Mouse (Mus musculus) lung, postnatal 4 days (tissue): Measurements from ENCODE around the gene Zdhhc17.
A peak's percentile ranks its signal among the peaks of the same experiment; 100 is the strongest.

Experiments used
- DNase-seq, 2 experiments: peaks; one replicate each; pipeline ENCODE4 v3.0.0; 2021

The Zdhhc17 gene

DNA sequence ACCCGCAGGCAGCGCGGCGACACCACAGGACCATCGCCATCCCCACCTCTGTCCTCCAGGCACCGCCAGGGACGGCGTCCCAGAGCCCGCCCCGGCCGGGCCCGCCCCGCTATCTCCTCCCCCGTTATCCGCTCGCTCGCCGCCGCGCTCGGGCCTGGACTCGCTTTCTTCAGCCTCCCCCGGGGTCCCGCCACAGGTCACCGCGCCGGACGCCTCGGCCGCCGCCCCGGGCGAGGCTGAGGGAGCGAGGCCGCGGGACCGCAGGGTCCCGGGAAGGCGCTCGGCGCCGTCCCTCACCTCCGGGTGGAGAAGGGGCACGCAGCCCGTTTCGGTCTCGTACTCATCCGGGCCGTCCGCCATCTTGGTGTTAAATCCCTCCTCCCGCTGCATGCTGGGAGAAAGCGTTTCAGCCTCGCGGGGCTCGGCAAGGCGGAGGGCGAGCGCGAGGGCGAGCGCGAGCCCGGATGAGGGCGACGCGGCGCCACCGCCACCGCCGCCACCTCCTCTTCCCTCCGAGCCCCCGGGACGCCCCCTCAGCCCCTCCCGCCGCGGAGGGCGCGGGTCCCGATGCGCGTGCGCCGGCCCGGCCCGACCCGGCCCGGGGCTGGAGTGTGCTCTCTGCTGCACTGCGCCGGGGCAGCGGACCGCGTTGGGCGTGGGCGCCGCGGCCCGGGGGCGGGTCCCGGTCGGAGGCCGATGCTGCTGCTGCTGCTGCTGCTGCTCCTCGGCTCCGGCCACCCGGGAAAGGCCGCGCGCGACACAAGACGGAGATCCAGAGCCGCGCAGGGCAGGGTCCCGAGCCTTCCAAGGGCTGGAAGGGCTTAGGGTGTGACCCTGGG, at the start of gene Zdhhc17:
Zdhhc17 (minus strand) TSS at position 500 of the 839 bp plus-strand sequence.
- DNase-seq = peak; percentile 91

DNA sequence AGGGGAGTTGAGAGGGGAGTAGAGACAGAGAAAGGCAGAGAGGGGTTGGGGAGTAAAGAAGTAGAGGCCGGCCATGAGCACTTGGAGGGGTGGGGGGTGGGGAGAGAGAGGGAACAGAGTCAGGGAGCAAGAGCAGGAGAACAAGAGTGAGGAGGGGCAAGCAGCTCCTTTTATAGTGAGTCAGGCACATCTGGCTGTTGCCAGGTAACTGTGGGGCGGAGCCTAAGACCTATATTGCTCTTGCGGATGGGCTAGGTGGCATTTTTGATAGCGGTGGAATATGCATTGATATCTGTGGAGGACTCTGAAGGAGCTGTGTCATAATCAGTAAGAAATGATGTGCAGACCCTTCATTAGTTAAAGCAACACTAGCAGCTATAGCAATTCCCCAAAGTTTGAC, 45.8 kb upstream of the Zdhhc17 start:
- DNase-seq = no peak

DNA sequence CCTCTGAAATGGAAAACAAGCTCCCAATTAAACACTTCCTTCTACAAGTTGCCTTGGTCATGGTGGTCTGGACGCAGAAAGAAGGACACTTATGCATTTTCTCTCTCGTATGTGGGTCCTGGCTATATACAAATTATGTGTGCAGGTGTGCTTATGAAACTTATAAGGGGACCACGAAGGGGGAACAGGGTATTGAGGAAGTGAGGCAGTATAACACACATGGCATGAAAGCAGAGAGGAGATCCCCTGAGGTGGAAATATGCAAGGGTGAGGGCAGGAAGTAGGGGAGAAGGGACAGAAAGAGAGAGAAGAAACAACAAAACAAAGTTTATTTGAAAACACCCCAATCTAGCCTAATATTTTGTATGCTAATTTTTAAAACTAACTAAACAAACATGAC, 41.7 kb upstream of the Zdhhc17 start:
- DNase-seq = no peak

DNA sequence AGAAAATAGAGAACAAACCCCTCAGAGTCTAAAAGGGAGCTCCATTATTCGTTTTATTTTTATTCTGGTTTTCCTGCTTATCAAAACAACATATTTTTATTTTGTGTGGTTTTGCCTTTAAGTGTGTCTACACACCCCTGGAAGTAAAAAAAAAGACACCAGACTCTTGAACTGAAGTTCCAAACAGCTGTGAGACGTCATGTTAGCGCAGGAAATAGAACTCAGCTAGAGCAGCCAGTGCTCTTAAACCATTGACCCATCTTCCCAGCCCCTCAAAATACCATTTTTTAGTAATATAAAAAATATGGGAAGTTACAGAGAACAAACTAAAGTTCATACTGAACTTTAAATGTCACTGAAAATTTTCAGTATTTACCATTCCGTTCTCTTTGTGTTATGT, 40.6 kb upstream of the Zdhhc17 start:
- DNase-seq = no peak

DNA sequence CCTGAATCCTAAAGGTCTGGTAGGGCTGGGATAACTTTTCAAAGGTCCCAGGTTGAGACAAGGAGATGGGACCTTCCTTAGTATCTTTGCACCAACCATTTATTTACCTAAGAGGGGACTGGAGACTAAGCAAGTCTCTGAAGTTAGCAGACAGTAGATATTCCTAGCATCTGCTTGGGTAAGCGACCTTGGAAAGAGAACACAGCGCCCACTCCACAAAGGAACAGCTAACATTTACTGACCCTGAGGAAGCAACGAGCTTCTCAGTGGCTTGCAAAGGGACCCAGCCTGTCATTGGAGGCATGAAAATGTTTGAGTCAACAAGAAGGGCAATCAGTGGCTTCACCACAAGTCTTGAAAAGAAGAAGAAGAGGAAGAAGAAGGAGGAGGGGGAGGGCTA, 40.1 kb upstream of the Zdhhc17 start:
- no peak for DNase-seq

DNA sequence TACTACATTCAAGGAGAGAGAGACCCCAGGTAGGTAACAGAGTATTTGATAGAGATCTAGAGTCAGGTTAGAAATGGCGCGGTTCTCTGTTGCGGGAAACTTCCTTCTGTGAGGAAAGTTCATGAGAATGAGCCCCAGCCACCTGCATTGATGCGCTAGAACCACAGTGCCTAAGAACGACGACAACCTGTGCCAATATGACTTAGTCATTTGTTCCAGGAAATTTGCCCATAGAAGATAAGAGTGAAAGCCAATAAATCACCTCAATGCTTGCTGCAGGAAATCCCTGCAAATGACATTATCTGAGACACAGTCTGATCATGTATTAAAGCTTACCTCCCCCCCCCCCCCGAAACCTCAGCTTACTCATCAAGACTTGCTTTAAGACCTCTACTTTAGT, 38.0 kb upstream of the Zdhhc17 start:
- no peak for DNase-seq

DNA sequence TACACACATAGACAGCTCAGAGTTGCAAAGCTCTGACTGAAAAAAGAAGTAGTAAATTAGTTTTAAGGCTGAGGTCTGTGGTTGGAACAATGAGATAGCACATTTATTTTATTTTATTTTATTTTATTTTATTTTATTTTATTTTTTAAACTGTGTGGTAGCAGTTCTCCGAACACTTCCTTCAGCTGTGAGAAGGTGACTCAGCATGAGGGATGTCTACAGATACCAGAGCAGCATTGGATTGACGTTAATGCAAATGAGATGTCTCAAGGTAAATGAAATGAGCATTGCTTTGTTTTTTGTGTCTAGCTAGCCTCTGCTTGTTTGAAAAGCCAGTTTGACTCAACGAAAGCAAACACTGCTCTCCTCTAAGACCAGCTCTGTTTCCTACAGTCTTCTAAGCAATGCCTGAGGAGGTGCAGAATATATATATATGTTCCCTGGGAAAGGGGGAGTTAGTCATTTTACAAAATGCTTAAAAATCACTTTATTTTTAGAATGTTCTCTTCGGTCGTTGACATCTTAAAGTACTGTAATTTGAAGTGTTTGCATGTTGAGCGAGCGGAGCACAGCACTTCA, 30.2 kb upstream of the Zdhhc17 start:
- no peak for DNase-seq

DNA sequence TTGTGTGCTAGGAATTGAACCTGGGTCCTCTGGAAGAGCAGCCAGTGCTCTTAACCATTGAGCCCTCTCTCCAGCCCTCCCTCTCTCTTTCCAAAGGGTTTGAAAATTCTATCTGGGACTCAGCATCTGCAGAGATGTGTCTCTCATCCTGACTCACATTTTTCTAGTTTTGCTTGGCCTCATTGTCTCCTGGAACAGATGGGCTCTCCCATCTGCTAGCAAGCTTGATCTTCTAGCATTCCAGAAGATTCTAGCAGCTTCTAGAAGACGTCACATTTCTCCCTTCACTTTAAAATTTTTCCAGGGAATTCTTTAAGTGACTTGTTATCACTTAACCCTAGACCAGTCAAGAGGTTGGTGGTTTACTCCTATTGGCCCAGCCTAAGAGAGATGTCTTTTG, 26.9 kb upstream of the Zdhhc17 start:
- no peak for DNase-seq

DNA sequence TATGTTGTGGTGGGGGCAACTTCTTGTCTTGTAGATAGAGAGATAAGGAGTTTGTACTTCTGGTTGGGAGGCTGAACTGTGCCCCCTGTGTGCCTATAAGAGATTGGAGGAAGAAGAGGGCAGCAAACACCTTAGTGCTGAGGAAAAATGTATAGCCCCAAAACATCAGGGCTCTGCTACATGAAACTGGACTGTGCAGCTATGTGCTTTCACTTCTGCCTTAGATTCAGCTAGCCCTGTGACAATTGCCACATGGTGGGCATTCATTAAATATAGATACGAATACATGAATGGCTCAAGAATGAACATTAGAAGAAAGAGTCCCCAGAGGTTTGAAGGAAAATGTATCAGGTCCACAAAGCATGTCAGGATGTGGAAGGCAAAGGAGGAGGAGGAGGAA, 25.2 kb upstream of the Zdhhc17 start:
- no peak for DNase-seq

DNA sequence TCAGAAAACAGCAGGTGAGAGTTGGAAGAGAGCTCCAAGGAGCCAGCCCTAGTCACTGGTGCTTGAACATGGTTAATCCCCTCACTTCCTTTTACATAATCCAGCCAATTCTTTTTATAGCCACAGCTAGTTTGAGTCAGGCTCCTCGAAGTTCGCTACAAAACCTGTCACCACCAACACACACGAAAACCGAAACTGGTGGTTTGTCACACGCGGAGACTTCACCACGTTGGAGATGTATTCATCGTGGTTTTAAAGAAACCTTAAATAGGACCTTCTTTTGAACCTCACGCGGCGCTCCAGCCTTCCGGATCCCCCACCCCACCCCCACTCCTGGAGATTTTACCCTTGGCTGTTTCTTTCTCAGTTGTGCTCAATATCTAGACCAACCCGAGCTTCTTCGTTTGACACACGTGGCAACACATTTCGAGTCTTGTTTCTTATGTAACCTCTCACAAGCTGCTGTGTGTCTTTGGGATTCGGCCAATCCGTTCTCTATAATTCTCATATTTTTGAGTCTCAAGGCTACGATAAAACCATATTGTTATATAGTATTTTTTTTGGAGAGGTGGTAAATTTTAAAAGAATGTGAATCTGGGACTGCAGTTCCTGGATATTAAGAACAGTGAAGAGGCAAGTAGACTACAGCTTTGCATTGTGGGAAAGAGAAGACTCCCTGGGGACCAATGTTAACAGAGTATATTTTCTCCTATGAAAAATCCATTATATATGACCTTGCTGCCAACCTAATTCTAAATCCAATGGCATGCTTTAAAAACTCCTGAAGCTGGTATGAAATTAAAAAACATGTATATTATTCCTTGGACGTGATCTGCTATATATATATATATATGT, 21.8 kb upstream of the Zdhhc17 start:
- peak in 1 of 2 experiments; percentile 5 for DNase-seq

DNA sequence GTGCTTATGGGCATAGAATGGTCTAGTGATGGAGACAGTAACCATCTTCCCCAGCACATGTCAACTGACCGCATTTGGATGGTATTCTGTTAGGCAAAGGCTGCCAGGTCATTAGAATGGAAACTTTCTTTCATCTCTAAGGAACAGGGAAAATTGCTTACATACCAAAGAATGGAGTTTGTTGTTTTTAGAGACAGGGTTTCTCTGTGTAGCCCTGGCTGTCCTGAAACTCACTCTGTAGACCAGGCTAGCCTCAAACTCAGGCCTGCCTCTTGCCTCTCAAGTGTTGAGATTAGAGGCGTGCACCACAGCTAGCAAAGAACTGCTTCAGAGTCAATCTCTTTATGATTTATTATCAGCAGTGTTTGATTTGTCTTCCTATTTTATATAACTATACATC, 20.9 kb upstream of the Zdhhc17 start:
- DNase-seq = no peak

DNA sequence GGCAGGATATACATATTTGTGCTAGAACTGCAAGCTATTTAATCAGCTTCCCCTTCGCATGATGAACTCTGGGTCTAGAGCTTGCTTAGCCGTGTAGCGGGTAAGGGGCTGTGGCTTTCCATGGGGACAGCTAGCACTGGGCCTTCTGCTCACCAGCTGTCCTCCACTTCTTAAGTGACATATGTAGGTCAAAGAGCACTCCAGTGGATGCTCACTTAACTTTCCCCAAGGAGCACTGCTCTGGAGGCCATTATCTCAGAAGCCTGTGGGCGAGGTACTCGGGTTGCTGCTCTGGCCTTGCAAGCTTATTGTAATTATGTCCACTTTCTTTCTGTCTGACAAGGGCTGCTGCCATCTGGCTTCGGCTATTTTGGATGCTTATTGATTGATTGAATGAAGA, 16.2 kb upstream of the Zdhhc17 start:
- no peak for DNase-seq

DNA sequence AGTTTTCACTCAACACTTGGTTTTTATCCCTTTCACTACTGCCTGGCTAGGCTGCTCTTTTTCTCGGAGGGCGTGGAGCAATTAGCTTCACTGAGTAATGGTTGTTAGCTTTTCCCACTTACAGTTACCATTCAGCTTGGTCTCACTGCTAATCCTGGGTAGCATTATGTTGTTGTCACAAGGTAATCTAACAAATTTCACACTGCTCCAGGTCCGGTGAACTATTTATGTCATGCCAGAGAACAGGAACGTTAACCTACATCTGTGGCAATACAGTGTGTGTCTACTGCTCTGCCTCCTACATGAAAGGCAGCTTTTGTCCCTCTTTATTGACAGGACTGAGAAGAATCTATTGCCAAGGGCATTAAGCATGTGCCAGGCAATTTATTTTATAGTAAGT, 14.8 kb upstream of the Zdhhc17 start:
- no peak for DNase-seq

DNA sequence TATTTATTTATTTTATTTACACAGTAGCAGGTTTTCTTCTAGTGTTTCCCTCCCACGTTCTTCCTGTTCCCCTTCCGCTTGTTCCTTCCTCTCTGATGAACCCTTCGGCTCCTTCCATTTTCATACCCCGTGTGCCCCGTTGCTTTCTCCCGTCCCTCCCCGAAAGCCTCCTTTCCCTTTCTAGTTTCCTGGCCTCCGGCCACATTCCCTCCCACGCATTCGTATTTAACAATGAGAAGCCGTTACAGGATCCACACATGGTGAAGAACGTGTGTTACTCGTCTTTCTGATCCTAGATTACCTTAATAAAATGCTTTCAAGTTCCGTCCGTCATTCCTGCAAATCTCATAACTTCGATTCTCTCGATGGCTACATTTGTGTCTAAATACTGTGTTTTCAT, 4.5 kb upstream of the Zdhhc17 start:
- DNase-seq = peak; percentile 36 to 46

DNA sequence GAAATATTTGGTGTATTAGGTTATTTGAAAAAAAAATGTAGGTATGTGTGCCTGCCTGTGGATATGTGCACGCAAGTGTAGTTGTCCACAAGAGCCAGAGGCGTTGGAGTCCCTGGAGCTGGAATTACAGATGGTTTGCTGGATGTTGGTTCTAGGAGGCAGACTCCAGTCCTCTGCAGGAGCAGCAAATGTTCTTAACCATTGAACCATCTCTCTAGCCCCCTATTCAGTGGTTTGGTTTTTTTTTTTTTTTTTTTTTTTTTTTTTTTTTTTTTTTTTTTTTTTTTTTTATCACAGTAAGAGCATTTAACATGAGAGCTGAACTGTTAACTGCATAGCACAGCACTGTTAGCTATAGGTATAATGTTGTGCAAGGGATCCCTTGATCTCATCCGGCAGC, 3.3 kb upstream of the Zdhhc17 start:
- DNase-seq = no peak

DNA sequence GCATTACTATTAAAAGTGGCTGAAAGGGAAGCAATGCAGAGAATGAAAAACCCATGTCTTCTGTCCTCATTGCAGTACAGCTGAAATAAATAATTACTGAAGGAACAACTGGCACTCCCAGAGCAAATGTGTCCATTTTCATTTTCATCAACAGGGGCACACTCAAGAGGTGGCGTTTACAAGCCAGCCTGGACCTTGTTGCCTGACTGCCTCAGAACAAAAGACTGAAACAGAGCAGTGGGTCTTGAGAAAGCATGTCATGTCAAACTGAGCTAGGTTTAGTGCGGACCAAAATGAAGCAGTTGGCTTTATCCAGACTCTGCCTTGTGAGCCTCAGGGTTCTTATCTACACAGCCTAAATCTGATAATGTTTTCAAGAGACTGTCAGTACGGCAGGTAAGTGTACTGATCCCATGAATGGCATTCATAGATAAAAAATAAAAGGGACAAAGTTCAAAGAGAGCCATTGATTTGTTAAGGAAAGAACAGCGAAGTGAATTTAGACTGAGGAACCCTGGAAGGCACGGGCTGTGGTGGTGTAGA, 2.6 kb upstream of the Zdhhc17 start:
- no peak for DNase-seq

DNA sequence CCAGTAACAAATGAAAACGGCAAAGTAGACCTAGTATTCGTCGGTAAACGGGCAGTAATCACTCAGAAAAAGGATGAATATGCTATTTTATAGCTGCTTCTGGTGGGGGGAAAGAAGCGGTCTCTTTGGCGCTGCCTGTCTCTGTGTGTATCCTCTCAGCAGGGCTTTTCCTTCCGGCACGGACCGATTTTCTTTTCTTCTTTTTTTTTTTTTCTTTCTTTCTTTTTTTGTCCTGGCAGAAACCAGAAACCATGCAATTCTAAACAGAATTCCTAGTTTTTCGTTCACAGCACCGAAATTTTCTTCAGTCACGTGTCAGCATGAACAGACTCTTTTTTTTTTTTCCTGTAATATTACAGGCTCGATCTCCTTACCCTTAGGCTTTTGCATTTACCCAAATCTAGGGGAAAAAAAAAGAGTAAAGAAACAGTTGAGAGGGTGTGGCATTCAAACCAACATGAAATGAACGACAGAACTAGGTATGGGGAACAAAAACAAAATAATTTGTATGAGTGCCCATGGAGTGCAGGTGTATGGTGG, 1.4 kb upstream of the Zdhhc17 start:
- DNase-seq = no peak

DNA sequence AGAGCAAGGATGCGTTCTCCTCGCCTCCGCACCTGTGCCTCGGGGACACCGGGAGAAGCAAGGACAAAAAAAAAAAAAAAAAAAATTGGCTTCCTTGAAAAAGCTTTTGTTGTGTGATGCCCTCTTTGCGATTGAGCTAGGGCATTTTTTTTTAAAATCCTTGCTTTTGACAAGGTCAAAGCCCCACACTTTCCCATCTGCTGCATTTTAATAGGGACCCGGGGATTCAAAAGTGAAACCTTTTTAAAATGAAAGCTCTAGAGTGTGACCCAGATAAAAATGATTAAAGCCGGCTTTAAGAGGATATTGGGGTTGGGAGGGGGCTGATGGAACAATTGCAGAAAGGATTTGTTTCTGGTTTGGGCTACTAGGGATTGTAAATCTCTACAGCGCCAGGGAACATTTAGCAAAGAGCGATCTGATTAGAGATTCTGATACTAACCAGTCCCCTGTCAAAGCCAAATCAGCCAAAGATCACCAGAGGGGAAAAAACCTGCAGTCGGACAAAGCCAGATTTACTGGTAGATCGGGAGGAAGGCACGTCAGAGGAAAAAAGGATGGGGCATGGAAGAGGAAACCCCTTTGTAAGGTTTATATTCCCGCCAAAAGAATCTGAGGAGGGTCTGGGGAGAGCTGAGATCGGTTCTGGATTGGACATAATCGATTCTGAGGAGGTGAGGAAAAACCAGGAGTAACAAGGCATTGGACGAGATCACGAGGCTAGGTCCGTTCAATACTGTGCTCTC, 713 bp upstream of the Zdhhc17 start:
- DNase-seq = peak in 1 of 2 experiments; percentile 18

DNA sequence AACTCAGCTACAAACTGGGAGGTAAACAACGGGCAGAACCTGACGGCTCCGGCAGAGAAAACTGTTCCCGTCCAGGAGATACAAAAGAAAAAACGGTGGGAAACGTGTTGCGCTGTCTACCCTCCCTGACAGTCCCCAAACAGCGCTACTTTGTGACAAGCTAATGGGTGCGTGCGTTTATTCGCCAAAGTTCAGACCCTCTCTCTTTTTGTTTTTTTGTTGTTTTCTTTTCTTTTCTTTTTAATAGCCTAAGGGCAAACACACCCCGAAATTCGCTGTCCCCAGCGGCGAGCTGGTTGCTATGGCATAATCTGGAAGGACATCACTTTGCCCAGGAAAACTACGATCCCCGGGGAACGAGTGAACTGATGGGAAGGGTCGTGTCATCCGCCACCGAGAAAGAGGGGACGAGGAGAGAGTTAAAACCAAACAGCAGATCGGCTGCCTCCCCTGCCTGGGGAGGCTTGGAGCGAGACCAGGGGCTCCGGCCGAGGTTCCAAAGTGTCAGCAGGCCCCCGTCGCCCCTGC, 763 bp downstream of the Zdhhc17 start:
- no peak for DNase-seq

DNA sequence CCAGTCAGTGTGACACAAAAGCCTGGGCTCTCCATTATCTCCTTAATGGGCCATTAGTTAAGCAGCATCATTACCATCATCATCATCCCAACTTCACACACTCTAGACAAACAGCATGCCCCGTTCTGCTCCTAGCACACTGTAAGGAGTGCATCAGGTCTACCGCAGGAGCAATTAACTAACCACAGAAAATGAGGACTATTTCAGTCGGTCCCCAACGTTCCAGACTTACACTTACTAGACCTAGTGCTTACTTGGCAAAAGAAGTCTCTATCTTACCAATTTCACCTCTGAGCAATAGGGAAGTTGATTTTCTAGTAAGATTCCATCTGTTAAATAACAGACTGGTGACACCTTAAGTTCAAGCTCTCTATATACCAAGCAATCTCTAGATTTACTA, 2.3 kb downstream of the Zdhhc17 start:
- DNase-seq = no peak

DNA sequence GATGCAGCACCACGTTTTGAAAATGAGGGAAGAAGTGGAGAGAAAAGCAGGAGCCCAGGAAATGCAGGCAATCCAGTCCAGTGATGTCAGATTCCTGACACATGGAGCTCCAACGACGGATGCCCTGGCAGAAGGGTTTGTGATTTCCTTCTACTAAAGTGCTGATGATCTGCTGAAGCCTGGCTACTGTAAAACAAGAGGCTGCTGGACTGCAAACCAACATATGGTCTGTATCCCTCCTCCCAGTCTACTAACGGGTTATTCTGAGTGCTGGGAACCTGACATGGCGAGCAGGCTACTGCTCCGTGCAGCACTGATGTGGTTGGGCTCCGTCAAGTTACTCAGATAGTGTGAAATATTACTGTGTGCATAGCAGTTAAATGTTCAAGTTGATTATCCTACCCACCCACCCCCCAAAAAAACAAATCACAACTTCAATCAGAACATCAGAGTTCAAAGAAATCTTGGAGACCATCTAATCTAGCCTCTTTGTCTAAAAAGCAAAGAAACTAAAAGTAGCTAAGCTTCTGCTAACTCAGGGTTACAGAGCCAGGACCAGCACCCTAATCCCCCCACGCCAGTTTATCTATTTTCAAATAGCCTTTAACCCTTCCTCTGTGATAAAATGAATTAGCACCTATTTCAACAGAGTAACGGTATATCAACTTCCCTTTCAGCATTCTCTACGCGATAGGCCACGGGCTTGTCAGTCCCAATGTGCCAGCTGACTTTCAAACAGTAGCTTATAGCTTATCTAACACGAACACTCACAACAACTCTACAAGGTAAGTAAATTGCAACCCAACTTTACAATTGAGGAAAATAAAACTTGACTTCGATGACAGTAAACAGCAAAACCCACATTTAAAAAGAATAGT, 4.1 kb downstream of the Zdhhc17 start:
- no peak for DNase-seq
